ENCODE assay signal across 12 mouse cellular contexts in the genomic region with DNA sequence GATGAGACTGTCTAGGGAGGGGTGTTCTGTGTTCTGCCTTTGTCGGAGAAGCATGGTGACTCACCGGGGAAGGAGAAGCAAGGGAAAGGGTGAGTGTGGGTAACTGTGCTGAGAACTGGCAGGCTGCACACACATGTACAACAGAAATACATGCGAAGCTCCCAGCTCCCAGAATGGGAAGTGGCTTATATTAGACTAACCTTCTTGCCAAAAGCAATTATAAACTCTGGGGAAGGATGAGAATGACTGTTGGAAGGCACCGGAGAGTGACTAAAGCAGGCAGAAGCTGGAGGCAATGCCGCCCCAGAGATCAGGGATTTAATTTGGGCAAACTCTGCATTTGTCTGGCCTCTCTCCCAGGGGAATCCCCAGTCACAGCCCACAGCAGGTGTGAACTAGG.
DNase-seq lines count a peak whose midpoint lies in the region; ATAC-seq lines count a peak whose summit lies in the region.
"Had no signal": no experiment of that assay in that cellular context is flagged by ENCODE, and none has a peak within 500 bp of the region (broad histone marks: within the 10 kb centered on the region; RNA-seq: fewer than 3 reads in every experiment).

No protein-coding gene starts in this region.

- no peak overlapping the region for H3K9ac ChIP-seq in forebrain, embryonic 13.5 days
- H3K9ac ChIP-seq in midbrain, embryonic 16.5 days (ENCODE audit: low read depth, low read length) = no peak overlapping the region
- H3K9ac ChIP-seq: stomach, embryonic 15.5 days had no signal

- H3K36me3 ChIP-seq in forebrain, embryonic 13.5 days (ENCODE audit: poor library complexity, severe bottlenecking) = no peaks in the 10 kb centered on the region
- H3K36me3 ChIP-seq in midbrain, embryonic 16.5 days (ENCODE audit: control insufficient read depth, insufficient read depth, low read length) = no peaks in the 10 kb centered on the region
- H3K36me3 ChIP-seq: stomach, embryonic 15.5 days had no signal

- no peaks in the 10 kb centered on the region for H3K9me3 ChIP-seq in forebrain, embryonic 13.5 days (replicated peaks)
- H3K9me3 ChIP-seq in midbrain, embryonic 16.5 days (replicated peaks; ENCODE audit: control insufficient read depth, low read length, poor library complexity, severe bottlenecking) = no peaks in the 10 kb centered on the region
- H3K9me3 ChIP-seq: stomach, embryonic 15.5 days had no signal

- no peak overlapping the region for H3K4me2 ChIP-seq in forebrain, embryonic 13.5 days
- H3K4me2 ChIP-seq in midbrain, embryonic 16.5 days (ENCODE audit: low read length) = no peak overlapping the region
- H3K4me2 ChIP-seq: stomach, embryonic 15.5 days had no signal

- no peak overlapping the region for H3K4me3 ChIP-seq in forebrain, embryonic 13.5 days
- H3K4me3 ChIP-seq in midbrain, embryonic 16.5 days (ENCODE audit: low read depth, low read length) = no peak overlapping the region
- H3K4me3 ChIP-seq: erythroblast, embryonic 14.5 days; stomach, embryonic 15.5 days had no signal

- H3K27ac ChIP-seq in forebrain, embryonic 13.5 days = 0 out of 2 replicates have a peak overlapping the region, but pooled peaks have one; percentile 0
- H3K27ac ChIP-seq in midbrain, embryonic 16.5 days (ENCODE audit: low read length) = peak overlapping the region; percentile 53
- H3K27ac ChIP-seq: stomach, embryonic 15.5 days had no signal

- DNase-seq in brain, adult 2 months (ENCODE audit: low read depth, low spot score) = peak; percentile 84
- peak; percentile 55 to 60 for DNase-seq in left cerebral cortex, adult 18-20 months (ENCODE audit: low spot score in 2 of 2)
- no peak for DNase-seq in layer of hippocampus, postnatal 14 days (ENCODE audit: low spot score in 2 of 2)
- no peak for DNase-seq in adrenal gland, adult 18-20 months (ENCODE audit: low spot score in 2 of 2)
- DNase-seq: heart, postnatal 14 days; kidney, adult 8-10 months; lung, adult 18-20 months had no signal

- H3K4me1 ChIP-seq in forebrain, embryonic 13.5 days = peaks cover 46% of the 10 kb centered on the region
- H3K4me1 ChIP-seq in midbrain, embryonic 16.5 days (ENCODE audit: control insufficient read depth, insufficient read depth, low read length) = peaks cover 38% of the 10 kb centered on the region
- H3K4me1 ChIP-seq: stomach, embryonic 15.5 days had no signal

- 61% methylated on average over 5 of the region's 5 CpGs for WGBS in forebrain, embryonic 13.5 days
- 38% methylated on average over 5 of the region's 5 CpGs for WGBS in midbrain, embryonic 16.5 days

- no peak; the same call in 1 of the 2 replicates for ATAC-seq in forebrain, embryonic 13.5 days
- ATAC-seq in midbrain, embryonic 16.5 days = no peak
- ATAC-seq in erythroblast, adult 5-6 weeks (replicated peaks; ENCODE audit: low FRiP score, poor library complexity, severe bottlenecking) = no peak

- H3K27me3 ChIP-seq in forebrain, embryonic 13.5 days = no peaks in the 10 kb centered on the region
- H3K27me3 ChIP-seq in midbrain, embryonic 16.5 days (ENCODE audit: control insufficient read depth, insufficient read depth, low read depth, low read length) = no peaks in the 10 kb centered on the region
- H3K27me3 ChIP-seq: stomach, embryonic 15.5 days had no signal

Comparison
In these comparisons a context has a peak if more than half of its experiments do, and no peak if none do; other contexts are left out.
1. DNase-seq: peak in brain, adult 2 months (single experiment) and left cerebral cortex, adult 18-20 months (2 of 2); none in layer of hippocampus, postnatal 14 days (0 of 2) and adrenal gland, adult 18-20 months (0 of 2).